Mouse (Mus musculus) spleen, postnatal 4 days (tissue): ENCODE results near the gene Gm21748.
"Not testable (repeated sequence)": the region's sequence is repeated elsewhere in the genome, so short reads cannot be mapped to it uniquely, and the experiment has no call there.

Source experiments
- DNase-seq, 2 experiments: peaks; one replicate each; pipeline ENCODE4 v3.0.0; 2022; ENCODE audit warnings: low spot score in 2 of 2

Gm21748 gene

GRCm38 (mm10) chrY:90839077-90839476 lies at the start of gene Gm21748:
Gene Gm21748, minus strand, starts transcription at chrY:90839177.
- not testable (repeated sequence) for DNase-seq
